Mouse (Mus musculus): ENCODE measurements at regions not wholly inside any gene's neighbourhood (a gene's known extent, or its start where the extent isn't known, plus 50 kb on each side); places are given as distances from the start of the nearest gene placed in this dataset.
"Not testable (repeated sequence)": the region's sequence is repeated elsewhere in the genome, so short reads cannot be mapped to it uniquely, and the experiment has no call there.

GRCm38 (mm10) chr4:131432591-131433177, 405.4 kb downstream of the Ptpru start:
- no peak for DNase-seq

DNA sequence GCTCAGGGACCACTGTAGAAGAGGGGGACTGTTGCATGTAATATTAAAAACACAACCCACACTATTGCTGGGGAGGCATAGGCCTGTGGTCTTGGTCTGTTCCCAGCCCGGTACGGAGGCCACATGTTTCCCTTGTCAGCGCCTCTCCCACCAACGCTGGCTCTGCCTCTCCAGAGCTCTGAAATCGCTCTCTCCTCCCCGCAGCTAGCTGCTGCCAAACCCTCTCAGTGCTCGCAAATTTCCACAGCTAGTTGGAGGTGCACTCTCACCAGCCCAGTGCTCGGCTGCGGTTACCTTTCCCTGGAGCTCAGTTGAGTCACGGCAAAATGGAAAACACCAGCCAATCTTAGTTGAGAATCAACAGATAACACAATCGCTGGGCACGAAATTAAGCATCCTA, 402.9 kb downstream of the Ptpru start:
- DNase-seq: no peak

DNA sequence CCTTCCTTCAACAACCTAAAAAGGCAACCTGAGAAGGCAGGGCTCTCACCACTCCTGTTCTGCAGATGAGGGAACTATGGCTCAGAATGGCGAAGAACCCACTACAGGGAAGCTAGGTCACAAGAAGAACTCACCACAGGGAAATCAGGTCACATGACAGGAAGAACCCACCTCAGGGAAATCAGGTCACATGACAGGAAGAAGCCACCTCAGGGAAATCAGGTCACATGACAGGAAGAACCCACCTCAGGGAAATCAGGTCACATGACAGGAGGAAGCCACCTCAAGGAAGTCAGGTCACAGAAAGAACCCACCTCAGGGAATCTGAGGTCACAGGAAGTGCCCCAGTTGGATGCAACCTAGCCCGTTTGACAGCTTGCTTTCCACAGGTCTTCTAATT, 399.7 kb downstream of the Ptpru start:
- DNase-seq: no peak

DNA sequence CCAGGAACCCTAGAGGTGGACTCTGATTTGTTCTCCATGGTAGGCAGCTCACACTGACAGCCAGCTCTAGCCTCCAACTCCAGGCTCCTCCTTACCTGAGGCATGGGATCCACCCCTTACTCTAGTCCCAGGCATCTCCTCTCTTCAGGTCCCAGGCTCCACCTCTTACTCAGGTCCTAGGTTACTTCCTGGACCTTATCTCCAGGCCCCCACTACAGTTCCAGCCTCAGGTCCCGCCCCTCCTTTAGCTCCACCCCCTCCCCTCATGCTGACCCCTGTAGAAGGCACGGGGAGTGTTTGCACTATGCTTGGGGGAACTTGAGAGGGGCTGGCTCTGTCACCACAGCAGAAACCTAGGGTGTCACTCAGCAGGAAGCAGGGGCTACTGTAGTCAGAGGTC, 399.2 kb downstream of the Ptpru start:
- no peak for DNase-seq

DNA sequence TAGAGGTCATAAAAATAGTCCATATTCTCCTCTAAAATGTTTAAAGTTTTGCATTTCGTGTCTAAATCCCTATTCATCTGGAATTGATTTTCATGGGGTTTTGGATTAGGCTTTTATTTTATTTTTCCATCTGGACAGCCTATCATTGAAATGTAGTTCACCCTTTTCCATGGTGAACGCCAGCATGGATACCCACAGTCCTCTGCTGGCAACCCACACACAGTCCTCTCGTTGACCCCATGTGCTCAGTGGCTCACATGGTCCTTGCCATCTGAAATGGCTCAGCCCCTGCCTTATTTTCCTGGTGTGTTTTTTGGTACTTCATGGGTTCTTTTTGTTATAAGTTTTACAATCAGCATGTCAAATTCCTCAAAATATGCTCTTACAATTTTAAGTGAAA, 397.2 kb downstream of the Ptpru start:
- DNase-seq: no peak

DNA sequence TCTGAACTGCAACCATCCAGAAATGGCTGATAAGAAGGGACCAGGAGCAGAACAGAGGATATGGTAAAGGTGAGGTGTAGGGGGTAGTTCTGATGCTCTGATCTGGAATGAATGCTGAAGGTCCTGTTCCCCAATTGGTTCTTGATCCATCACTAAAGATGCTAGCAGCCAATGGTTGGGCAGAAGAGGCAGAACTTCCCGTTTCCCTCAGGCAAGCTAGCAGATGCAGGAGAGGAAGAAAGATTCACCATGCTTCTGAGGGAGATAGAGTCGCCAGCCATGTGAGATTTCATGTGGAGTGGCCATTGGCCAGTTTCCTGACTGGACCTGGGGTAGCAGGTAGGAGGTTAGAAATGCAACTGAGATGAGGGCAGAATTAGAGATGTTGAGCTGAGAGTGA, 394.6 kb downstream of the Ptpru start:
- DNase-seq: no peak

DNA sequence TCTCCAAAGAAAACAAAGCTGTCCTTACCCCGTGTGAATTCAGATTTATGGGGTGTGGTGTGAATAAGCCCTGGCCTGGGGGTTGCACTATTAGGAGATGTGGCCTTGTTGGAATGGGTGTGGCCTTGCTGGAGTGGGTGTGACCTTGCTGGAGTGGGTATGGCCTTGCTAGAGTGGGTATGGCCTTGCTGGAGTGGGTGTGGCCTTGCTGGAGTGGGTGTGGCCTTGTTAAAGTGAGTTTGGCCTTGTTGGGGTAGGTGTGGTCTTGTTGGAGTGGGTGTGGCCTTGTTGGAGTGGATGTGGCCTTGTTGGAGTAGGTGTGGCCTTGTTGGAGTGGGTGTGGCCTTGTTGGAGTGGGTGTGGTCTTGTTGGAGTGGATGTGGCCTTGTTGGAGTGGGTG, 387.8 kb downstream of the Ptpru start:
- DNase-seq: not testable (repeated sequence)

GRCm38 (mm10) chr4:131457551-131457950, 380.5 kb downstream of the Ptpru start:
- DNase-seq: no peak

DNA sequence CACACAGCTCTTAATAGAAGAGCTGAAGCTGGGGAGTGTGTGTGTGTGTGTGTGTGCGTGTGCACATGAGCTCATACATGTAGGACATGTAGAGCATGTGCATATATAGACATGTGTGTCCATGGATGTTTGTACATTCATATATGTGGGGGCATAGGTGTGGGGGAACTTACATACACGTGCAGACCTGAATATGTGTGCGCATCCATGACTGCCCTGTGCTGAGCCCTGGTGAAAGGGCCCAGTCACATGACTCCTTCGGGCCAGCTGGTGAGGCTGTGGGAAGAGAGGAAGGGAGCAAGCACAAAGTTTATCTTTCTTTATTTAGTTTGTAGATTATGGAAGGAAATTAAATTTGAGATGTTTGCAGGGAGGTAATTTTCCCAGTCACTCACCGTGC, 378.3 kb downstream of the Ptpru start:
- no peak for DNase-seq

DNA sequence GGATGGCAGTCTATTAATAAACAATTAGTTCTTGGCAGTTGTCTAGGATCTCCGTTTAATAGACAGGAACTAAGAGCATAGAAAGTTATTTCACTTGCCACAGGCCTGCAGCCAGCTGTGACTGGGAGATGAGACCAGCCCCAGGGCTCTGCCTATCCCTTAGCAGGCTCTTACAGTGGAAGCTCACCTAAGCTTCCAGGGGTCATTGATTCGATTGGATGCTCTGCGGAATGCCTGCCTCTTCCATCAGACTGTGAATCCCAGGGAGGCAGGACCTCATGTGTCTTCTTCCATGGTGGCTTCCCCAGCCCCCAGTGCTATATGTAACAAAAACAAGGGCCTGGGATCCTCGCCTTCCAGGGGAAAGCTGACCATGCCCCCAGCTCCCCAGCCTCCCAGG, 376.8 kb downstream of the Ptpru start:
- DNase-seq: no peak

- DNase-seq: no peak
These were observed 376.4 kb downstream of the Ptpru start for GRCm38 (mm10) chr4:131461728-131462127.

- DNase-seq: no peak
These were observed 363.1 kb downstream of the Ptpru start for GRCm38 (mm10) chr4:131475023-131475422.

GRCm38 (mm10) chr4:131478923-131479322, 359.2 kb downstream of the Ptpru start:
- DNase-seq: no peak

GRCm38 (mm10) chr4:131483958-131484605, 354.0 kb downstream of the Ptpru start:
- DNase-seq: no peak

DNA sequence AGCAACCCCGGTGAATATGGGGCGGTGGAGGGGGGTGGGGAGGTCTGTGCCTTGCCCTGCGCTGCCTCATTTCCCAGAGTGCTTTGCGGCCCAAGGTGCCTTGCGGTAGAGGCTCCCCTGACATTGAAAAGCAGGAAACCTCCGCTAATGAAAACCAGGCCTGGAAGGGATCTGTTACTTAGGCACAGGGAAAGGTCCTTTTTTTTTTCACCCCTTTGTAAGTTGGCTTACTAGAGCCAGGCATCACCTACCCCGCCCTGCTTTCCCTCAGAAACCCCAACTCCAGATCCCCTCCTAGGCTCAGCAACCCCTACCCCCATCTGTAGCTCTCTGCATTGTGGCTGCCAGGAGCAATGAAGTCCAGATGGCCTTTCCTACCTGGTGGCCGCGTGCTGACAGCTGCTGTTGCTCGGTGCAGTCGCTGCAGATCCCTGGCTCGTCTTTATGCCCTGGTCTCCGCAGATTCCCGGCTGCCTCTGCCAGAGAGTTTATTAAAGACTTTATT, 353.4 kb downstream of the Ptpru start:
- DNase-seq: no peak

DNA sequence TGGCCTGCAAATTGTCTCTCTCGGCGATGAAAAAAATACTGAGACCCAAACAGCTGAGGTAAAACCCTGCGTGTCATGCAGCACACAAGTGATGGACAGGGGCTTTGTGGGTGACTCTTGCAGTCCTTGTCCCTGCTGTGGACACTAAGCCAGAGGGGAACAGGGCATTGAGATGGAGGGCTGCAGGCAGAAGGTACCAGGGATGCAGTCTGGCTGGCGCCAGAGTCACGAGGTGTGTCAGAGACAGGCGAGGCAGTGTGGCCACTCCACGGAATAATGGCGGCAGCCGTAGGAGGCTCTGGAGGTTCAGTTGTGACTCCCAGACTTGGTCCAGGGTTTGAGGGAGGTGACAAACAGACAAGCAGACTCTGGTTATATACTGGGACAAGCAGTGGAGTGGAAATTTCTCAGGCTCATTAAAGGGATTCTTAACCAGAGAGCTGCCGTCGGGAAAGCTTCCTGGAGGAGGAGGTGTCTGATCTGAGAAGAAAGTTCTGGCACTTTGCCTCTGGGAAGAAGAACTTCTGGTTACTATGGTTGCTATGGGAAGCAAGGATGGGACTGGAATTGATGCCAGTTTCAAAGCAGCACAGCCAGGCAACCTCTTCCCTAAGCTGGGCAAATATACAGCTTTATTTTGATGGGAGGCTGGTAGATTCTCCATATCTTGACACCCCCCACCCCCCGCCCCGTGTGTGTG, 352.8 kb downstream of the Ptpru start:
- DNase-seq: no peak

- peak; percentile 46 for DNase-seq
These were observed 351.3 kb downstream of the Ptpru start for GRCm38 (mm10) chr4:131486821-131487220.

DNA sequence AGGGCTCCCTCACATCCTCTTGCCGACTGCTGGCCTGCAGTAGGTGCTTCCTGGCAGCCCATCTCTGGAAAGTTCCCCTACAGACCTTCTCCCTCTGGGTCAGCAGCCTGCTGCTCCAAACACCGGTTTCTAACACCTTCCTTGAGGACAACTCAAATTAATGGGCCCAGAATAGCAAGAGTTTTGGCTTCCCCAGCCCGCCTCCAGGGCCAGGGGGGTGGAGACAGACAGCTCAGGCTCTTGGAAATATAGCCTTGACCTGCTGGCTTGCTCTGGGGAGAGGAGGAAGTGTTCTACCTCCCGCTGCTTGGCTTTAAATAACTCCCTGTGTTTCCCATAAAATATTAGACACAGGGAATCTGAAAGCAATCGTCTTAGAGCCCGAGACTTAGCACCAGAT, 349.8 kb downstream of the Ptpru start:
- DNase-seq: no peak

- DNase-seq: no peak
These were observed 349.0 kb downstream of the Ptpru start for GRCm38 (mm10) chr4:131489056-131489455.

GRCm38 (mm10) chr4:131491960-131492359, 346.1 kb downstream of the Ptpru start:
- DNase-seq: no peak

DNA sequence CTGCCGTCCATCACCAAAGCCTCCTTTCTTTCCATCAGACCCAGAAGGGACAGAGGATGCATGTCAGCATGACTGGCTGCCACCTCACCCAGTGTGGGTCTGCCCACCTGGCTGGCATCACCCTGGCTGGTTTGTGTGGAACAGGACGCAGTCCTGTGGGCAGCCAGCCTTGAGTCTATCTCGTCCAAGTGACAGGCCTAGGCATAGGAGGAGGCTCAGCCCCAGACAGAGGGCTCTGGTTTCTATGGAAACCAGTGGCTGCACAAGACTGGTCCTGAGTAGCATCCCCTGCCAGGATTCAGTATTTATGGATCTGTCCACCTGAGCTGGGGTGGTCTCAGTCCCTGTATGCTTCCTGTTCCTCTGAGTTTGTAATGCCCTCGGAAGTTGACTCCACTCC, 344.4 kb downstream of the Ptpru start:
- no peak for DNase-seq

DNA sequence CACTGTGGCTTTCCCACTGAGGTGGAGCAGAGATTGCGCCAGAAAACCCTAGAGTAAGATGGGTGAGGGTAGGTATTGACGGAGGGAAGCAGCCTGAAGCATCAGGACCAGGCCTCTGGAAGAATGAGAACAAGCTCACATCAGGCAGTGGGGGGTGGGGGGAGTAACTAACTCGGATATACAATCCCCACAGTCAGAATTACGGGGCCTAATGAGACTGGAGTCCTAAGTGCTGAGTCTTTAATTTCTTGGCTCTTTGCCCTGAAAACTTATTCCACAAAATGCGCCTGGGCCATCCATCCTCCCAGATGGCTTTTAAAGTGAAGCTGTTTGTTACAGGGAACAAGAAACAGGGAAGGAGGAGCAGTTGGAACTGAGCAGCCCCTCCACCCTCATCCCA, 341.2 kb downstream of the Ptpru start:
- no peak for DNase-seq

- no peak for DNase-seq
These were observed 337.0 kb downstream of the Ptpru start for GRCm38 (mm10) chr4:131500928-131501650.

- no peak for DNase-seq
These were observed 329.9 kb downstream of the Ptpru start for GRCm38 (mm10) chr4:131508154-131508553.

Measured in thymus, postnatal 25 days (tissue).